Mouse (Mus musculus) neural tube, embryonic 11.5 days (tissue): ENCODE data around the gene Rnf214. TPM values are rescaled to one million over a fixed set of nuclear protein-coding genes. Genes with fewer than 3 reads are reported as not detected.

Source experiments
- ATAC-seq: fragments of 200-750 bp; cut with Nextera tagmentation; 2 replicates; pipeline ENCODE4 v1.8.0; 2017; ENCODE audit warnings: moderate number of reproducible peaks, mild to moderate bottlenecking, moderate TSS enrichment, moderate library complexity; ENCODE audit not compliant: insufficient read depth, low FRiP score, low TSS enrichment
- DNase-seq: peaks from one replicate; pipeline ENCODE4 v3.0.0-alpha.2; 2015; ENCODE audit warnings: low spot score
- H3K27ac ChIP-seq: fragments of 300-500 bp; sonication (generic); 2 replicates; pipeline ENCODE4 v1.5.1; 2014; ENCODE audit warnings: low read depth, mild to moderate bottlenecking, low read length
- H3K27me3 ChIP-seq: fragments of 300-500 bp; sonication (generic); 2 replicates; pipeline ENCODE4 v1.6.1; 2014; ENCODE audit warnings: mild to moderate bottlenecking, low read length, mixed read lengths; ENCODE audit not compliant: control insufficient read depth, insufficient read depth
- H3K36me3 ChIP-seq: fragments of 300-500 bp; sonication (generic); 2 replicates; pipeline ENCODE4 v1.6.1; 2014; ENCODE audit warnings: mild to moderate bottlenecking, low read length, moderate library complexity, mixed read lengths; ENCODE audit not compliant: control insufficient read depth, insufficient read depth
- H3K4me1 ChIP-seq: fragments of 300-500 bp; sonication (generic); 2 replicates; pipeline ENCODE4 v1.6.1; 2014; ENCODE audit warnings: low read length, mixed read lengths; ENCODE audit not compliant: control insufficient read depth, insufficient read depth
- H3K4me2 ChIP-seq: fragments of 300-500 bp; sonication (generic); 2 replicates; pipeline ENCODE4 v1.6.1; 2014; ENCODE audit warnings: low read depth, mild to moderate bottlenecking, moderate library complexity
- H3K4me3 ChIP-seq: fragments of 300-500 bp; sonication (generic); 2 replicates; pipeline ENCODE4 v1.5.1; 2014; ENCODE audit warnings: low read depth, low read length
- H3K9ac ChIP-seq: fragments of 300-500 bp; sonication (generic); 2 replicates; pipeline ENCODE4 v1.6.1; 2014; ENCODE audit warnings: mild to moderate bottlenecking, low read length
- H3K9me3 ChIP-seq: fragments of 300-500 bp; sonication (generic); 2 replicates; pipeline ENCODE4 v1.6.1; 2016; ENCODE audit warnings: low read length; ENCODE audit not compliant: control insufficient read depth
- WGBS: fragments of 180-500 bp; shearing (Covaris S2); extraction: QIAGEN DNeasy Blood & Tissue Kit; methylation state at CpG from one replicate; pipeline ENCODE4 v1.1.7; 2014; 5-methylcytosine and 5-hydroxymethylcytosine counted together
- polyA plus RNA-seq: library from polyadenylated mRNA; unstranded; fragments of >200 nt; fragmentation: Nextera tagmentation; extraction: Ambion mirVana; gene quantifications from 2 replicates; pipeline ENCODE4 v1.2.1, GENCODE M21; 2014

The Rnf214 gene
- polyA plus RNA-seq, 1 experiment from 2014 or later, result 71.6 TPM

GRCm38 (mm10) chr9:45938952-45939637 is 32.4 kb upstream of the Rnf214 start:
- no peaks in the 10 kb centered on the region for H3K9me3 ChIP-seq
- H3K27ac ChIP-seq, result no peak overlapping the region
- peaks cover 5% of the 10 kb centered on the region for H3K36me3 ChIP-seq
- DNase-seq (no peak), ATAC-seq (no peak)
- no peak overlapping the region for H3K4me2 ChIP-seq
- no peaks in the 10 kb centered on the region for H3K27me3 ChIP-seq
- H3K9ac ChIP-seq, result no peak overlapping the region
- H3K4me3 ChIP-seq, result no peak overlapping the region
- H3K4me1 ChIP-seq, result 0 out of 2 replicates have a peak, but pooled peaks cover 3% of the 10 kb centered on the region
- 87% methylated on average over 15 of the region's 15 CpGs for WGBS

GRCm38 (mm10) chr9:45938088-45938487 is 31.4 kb upstream of the Rnf214 start:
- peaks cover 5% of the 10 kb centered on the region for H3K36me3 ChIP-seq
- H3K9ac ChIP-seq, result no peak overlapping the region
- no peak overlapping the region for H3K27ac ChIP-seq
- ATAC-seq, result no peak
- H3K4me1 ChIP-seq, result 0 out of 2 replicates have a peak, but pooled peaks cover 3% of the 10 kb centered on the region
- no peak overlapping the region for H3K4me3 ChIP-seq
- H3K27me3 ChIP-seq, result no peaks in the 10 kb centered on the region
- DNase-seq, result no peak
- WGBS, result 88% methylated on average over 8 of the region's 8 CpGs
- H3K9me3 ChIP-seq, result no peaks in the 10 kb centered on the region
- H3K4me2 ChIP-seq, result no peak overlapping the region

GRCm38 (mm10) chr9:45936883-45937282 is 30.2 kb upstream of the Rnf214 start:
- H3K9ac ChIP-seq, result no peak overlapping the region
- ATAC-seq, result no peak
- H3K4me2 ChIP-seq, result no peak overlapping the region
- H3K27me3 ChIP-seq, result no peaks in the 10 kb centered on the region
- no peak overlapping the region for H3K4me3 ChIP-seq
- 35% methylated on average over 3 of the region's 3 CpGs for WGBS
- DNase-seq, result peak; percentile 59
- peaks cover 2% of the 10 kb centered on the region; the same call in 1 of the 2 replicates for H3K36me3 ChIP-seq
- H3K27ac ChIP-seq, result no peak overlapping the region
- H3K9me3 ChIP-seq, result no peaks in the 10 kb centered on the region
- 0 out of 2 replicates have a peak, but pooled peaks cover 3% of the 10 kb centered on the region for H3K4me1 ChIP-seq

GRCm38 (mm10) chr9:45935628-45936210 is 29.0 kb upstream of the Rnf214 start, which contains the start of gene Tagln:
Gene Tagln, minus strand, starts transcription at chr9:45936058.
- Histone ChIP-seq H3K4me2 (peak within 1 kb of the TSS; percentile 28), H3K9ac (peak within 1 kb of the TSS; percentile 41), H3K9me3 (no peaks in the 10 kb centered on the region), H3K27ac (no peak within 1 kb of the TSS), H3K4me1 (0 out of 2 replicates have a peak, but pooled peaks cover 3% of the 10 kb centered on the region), H3K27me3 (no peaks in the 10 kb centered on the region), H3K4me3 (peak within 1 kb of the TSS; percentile 12; the same call in 1 of the 2 replicates), H3K36me3 (peaks cover 2% of the 10 kb centered on the region; the same call in 1 of the 2 replicates)
- DNase-seq (peak; percentile 34), ATAC-seq (no peak)
- WGBS, result 5% methylated on average over 20 of the region's 21 CpGs

- H3K9me3 ChIP-seq, result no peaks in the 10 kb centered on the region
- no peak for ATAC-seq
- DNase-seq, result no peak
- H3K4me2 ChIP-seq, result no peak overlapping the region
- H3K4me1 ChIP-seq, result 0 out of 2 replicates have a peak, but pooled peaks cover 3% of the 10 kb centered on the region
- no peaks in the 10 kb centered on the region for H3K27me3 ChIP-seq
- no peak overlapping the region for H3K4me3 ChIP-seq
- no peak overlapping the region for H3K27ac ChIP-seq
- no peak overlapping the region for H3K9ac ChIP-seq
- 72% methylated on average over 11 of the region's 11 CpGs for WGBS
- peaks cover 2% of the 10 kb centered on the region; the same call in 1 of the 2 replicates for H3K36me3 ChIP-seq
Observed at GRCm38 (mm10) chr9:45932571-45933415, 26.1 kb upstream of the Rnf214 start.

GRCm38 (mm10) chr9:45931958-45932357 is 25.2 kb upstream of the Rnf214 start:
- no peaks in the 10 kb centered on the region for H3K27me3 ChIP-seq
- 0 out of 2 replicates have a peak, but pooled peaks cover 3% of the 10 kb centered on the region for H3K4me1 ChIP-seq
- ATAC-seq (no peak), DNase-seq (no peak)
- no peak overlapping the region for H3K4me2 ChIP-seq
- H3K27ac ChIP-seq, result no peak overlapping the region
- 84% methylated on average over 1 of the region's 1 CpGs for WGBS
- H3K4me3 ChIP-seq, result no peak overlapping the region
- no peaks in the 10 kb centered on the region for H3K9me3 ChIP-seq
- no peak overlapping the region for H3K9ac ChIP-seq
- H3K36me3 ChIP-seq, result peaks cover 6% of the 10 kb centered on the region

GRCm38 (mm10) chr9:45929285-45929684 is 22.6 kb upstream of the Rnf214 start:
- no peak for DNase-seq
- no peak for ATAC-seq
- WGBS, result 91% methylated on average over 5 of the region's 5 CpGs
- Histone ChIP-seq H3K27ac (no peak overlapping the region), H3K4me2 (no peak overlapping the region), H3K9me3 (no peaks in the 10 kb centered on the region), H3K4me3 (no peak overlapping the region), H3K9ac (no peak overlapping the region), H3K4me1 (no peaks in the 10 kb centered on the region), H3K36me3 (peaks cover 6% of the 10 kb centered on the region), H3K27me3 (no peaks in the 10 kb centered on the region)

- H3K9me3 ChIP-seq, result no peaks in the 10 kb centered on the region
- no peak overlapping the region for H3K9ac ChIP-seq
- no peak overlapping the region for H3K4me2 ChIP-seq
- ATAC-seq (no peak), DNase-seq (no peak)
- no peaks in the 10 kb centered on the region for H3K4me1 ChIP-seq
- 76% methylated on average over 1 of the region's 1 CpGs for WGBS
- H3K27me3 ChIP-seq, result no peaks in the 10 kb centered on the region
- no peaks in the 10 kb centered on the region; the same call in 1 of the 2 replicates for H3K36me3 ChIP-seq
- no peak overlapping the region for H3K27ac ChIP-seq
- no peak overlapping the region for H3K4me3 ChIP-seq
Observed at GRCm38 (mm10) chr9:45919895-45920294, 13.2 kb upstream of the Rnf214 start.
